Mouse (Mus musculus) embryo, embryonic 11.5 days (tissue): ENCODE measurements at regions not wholly inside any gene's neighbourhood (a gene's known extent, or its start where the extent isn't known, plus 50 kb on each side); places are given as distances from the start of the nearest gene placed in this dataset.
"Not testable (repeated sequence)": the region's sequence is repeated elsewhere in the genome, so short reads cannot be mapped to it uniquely, and the experiment has no call there.

Experiments used
- DNase-seq: peaks from one replicate; pipeline ENCODE4 v3.0.0-alpha.2; 2012; ENCODE audit warnings: low read depth, low spot score

GRCm38 (mm10) chr13:81008864-81009766 lies 125.9 kb downstream of the Arrdc3 start:
- no peak for DNase-seq

- DNase-seq, result no peak
Measured at GRCm38 (mm10) chr13:81013953-81014352, 130.8 kb downstream of the Arrdc3 start.

GRCm38 (mm10) chr13:81020106-81020747 lies 137.0 kb downstream of the Arrdc3 start:
- DNase-seq, result no peak

GRCm38 (mm10) chr13:81020811-81021210 lies 137.6 kb downstream of the Arrdc3 start:
- DNase-seq, result no peak

- no peak for DNase-seq
Measured at GRCm38 (mm10) chr13:81022410-81022809, 139.2 kb downstream of the Arrdc3 start.

- DNase-seq, result not testable (repeated sequence)
Measured at GRCm38 (mm10) chr13:81025241-81025760, 142.1 kb downstream of the Arrdc3 start.

- no peak for DNase-seq
Measured at GRCm38 (mm10) chr13:81037316-81037715, 154.1 kb downstream of the Arrdc3 start.

GRCm38 (mm10) chr13:81038736-81039135 lies 155.6 kb downstream of the Arrdc3 start:
- no peak for DNase-seq

GRCm38 (mm10) chr13:81040494-81040893 lies 157.3 kb downstream of the Arrdc3 start:
- no peak for DNase-seq

- DNase-seq, result no peak
Measured at GRCm38 (mm10) chr13:81041646-81042045, 158.5 kb downstream of the Arrdc3 start.
